In genomic region chr14:54231176-54231956, GRCm38 (mm10) we compare ENCODE assay signal across 15 mouse cellular contexts. TPM values are rescaled to one million over a fixed set of nuclear protein-coding genes. Genes with fewer than 3 reads are reported as not detected.
DNase-seq lines count a peak whose midpoint lies in the region; ATAC-seq and TF ChIP-seq lines count a peak whose summit lies in the region.
"Had no signal": no experiment of that assay in that cellular context is flagged by ENCODE, and none has a peak within 500 bp of the region (broad histone marks: within the 10 kb centered on the region; RNA-seq: fewer than 3 reads in every experiment).

No protein-coding gene starts in this region.

- H3K27me3 ChIP-seq in hindbrain, embryonic 13.5 days, result 0 out of 2 replicates have a peak, but pooled peaks cover 5% of the 10 kb centered on the region
- no peaks in the 10 kb centered on the region for H3K27me3 ChIP-seq in hindbrain, postnatal 0 days (ENCODE audit: insufficient read depth, low read length)
- no peaks in the 10 kb centered on the region for H3K27me3 ChIP-seq in spleen, adult 2 months (ENCODE audit: control insufficient read depth, insufficient read depth, low read length)

- TF ChIP-seq CTCF in hindbrain, postnatal 0 days (IDR thresholded peaks at IDR 0.05; ENCODE audit: low read depth), result no peak
- TF ChIP-seq CTCF in spleen, adult 2 months (IDR thresholded peaks at IDR 0.05; ENCODE audit: extremely low read depth, insufficient read depth, insufficient read length, insufficient replicate concordance), result no peak

- no peaks in the 10 kb centered on the region for H3K9me3 ChIP-seq in hindbrain, embryonic 13.5 days
- H3K9me3 ChIP-seq in hindbrain, postnatal 0 days (ENCODE audit: low read length), result no peaks in the 10 kb centered on the region
- H3K9me3 ChIP-seq: limb, embryonic 10.5 days had no signal

- no peak overlapping the region for H3K4me3 ChIP-seq in hindbrain, embryonic 13.5 days
- no peak overlapping the region for H3K4me3 ChIP-seq in hindbrain, postnatal 0 days (ENCODE audit: low read length)
- peak overlapping the region; percentile 36; the same call in 1 of the 2 replicates for H3K4me3 ChIP-seq in spleen, adult 2 months (ENCODE audit: extremely low read depth, insufficient read depth, insufficient read length)
- H3K4me3 ChIP-seq: limb, embryonic 10.5 days had no signal

- no peak overlapping the region for H3K9ac ChIP-seq in hindbrain, embryonic 13.5 days
- H3K9ac ChIP-seq in hindbrain, postnatal 0 days (replicated peaks; ENCODE audit: low read length), result no peak overlapping the region

- H3K4me2 ChIP-seq in hindbrain, embryonic 13.5 days, result no peak overlapping the region
- H3K4me2 ChIP-seq in hindbrain, postnatal 0 days (ENCODE audit: low read depth, low read length), result no peak overlapping the region

- DNase-seq in hindbrain, postnatal 0 days (ENCODE audit: low spot score), result no peak
- DNase-seq in B cell, adult 2 months, result peak; percentile 82 to 86
- peak; percentile 35 for DNase-seq in ZHBTc4 (ENCODE audit: low read depth, low spot score)
- peak; percentile 59 to 78 for DNase-seq in spleen, adult 2 months (ENCODE audit: low read depth in 1 of 2, low spot score in 2 of 2)
- DNase-seq in gastrocnemius, postnatal 14 days, result no peak
- DNase-seq in frontal cortex, postnatal 14 days (ENCODE audit: low spot score in 2 of 2), result no peak
- DNase-seq in left cerebral cortex, postnatal 4 days, result no peak
- DNase-seq: adrenal gland, adult 8-10 months; cerebellum, adult 8-10 months; right cerebral cortex, postnatal 4 days had no signal

- intact Hi-C loops in gastrocnemius, postnatal 14 days (cut with DNase I; ENCODE audit: low total_unique reads), result no loop called here
- intact Hi-C loops in left cerebral cortex, postnatal 4 days (cut with DNase I), result no loop called here

- H3K36me3 ChIP-seq in hindbrain, embryonic 13.5 days, result peaks cover 14% of the 10 kb centered on the region
- 0 out of 2 replicates have a peak, but pooled peaks cover 5% of the 10 kb centered on the region for H3K36me3 ChIP-seq in hindbrain, postnatal 0 days (ENCODE audit: insufficient read depth, low read length)
- no peaks in the 10 kb centered on the region; the same call in 1 of the 2 replicates for H3K36me3 ChIP-seq in spleen, adult 2 months (ENCODE audit: control insufficient read depth, insufficient read depth, low read length)

- WGBS in hindbrain, embryonic 13.5 days, result 86% methylated on average over 21 of the region's 21 CpGs
- WGBS in hindbrain, postnatal 0 days, result 87% methylated on average over 21 of the region's 21 CpGs
- WGBS in spleen, adult 2 months, result 24% methylated on average over 21 of the region's 21 CpGs

- H3K27ac ChIP-seq in hindbrain, embryonic 13.5 days, result peak overlapping the region; percentile 62; the same call in 1 of the 2 replicates
- H3K27ac ChIP-seq in hindbrain, postnatal 0 days, result no peak overlapping the region
- H3K27ac ChIP-seq in spleen, adult 2 months (ENCODE audit: insufficient read depth, low read length), result peak overlapping the region; percentile 97
- H3K27ac ChIP-seq: limb, embryonic 10.5 days had no signal

- H3K4me1 ChIP-seq in hindbrain, embryonic 13.5 days (replicated peaks), result peaks cover 54% of the 10 kb centered on the region
- peaks cover 4% of the 10 kb centered on the region; the same call in 1 of the 2 replicates for H3K4me1 ChIP-seq in hindbrain, postnatal 0 days (ENCODE audit: insufficient read depth, low read length)
- H3K4me1 ChIP-seq in spleen, adult 2 months (ENCODE audit: control insufficient read depth, insufficient read depth, insufficient read length), result peaks cover 37% of the 10 kb centered on the region

- ATAC-seq in hindbrain, embryonic 13.5 days (ENCODE audit: low FRiP score), result no peak
- ATAC-seq in hindbrain, postnatal 0 days, result no peak

- no peak; the same call in 1 of the 2 replicates for TF ChIP-seq POLR2A in spleen, adult 2 months (IDR thresholded peaks at IDR 0.05; ENCODE audit: low read depth, low read length)

RNA-seq across cellular contexts. Expression of gene Dad1, which starts 22.5 kb away (rescaled TPM):
- 343 and 348 TPM in 2 replicates for polyA plus RNA-seq in hindbrain, embryonic 13.5 days (2015; fragmentation: Nextera tagmentation; extraction: Ambion mirVana)
- total RNA-seq in hindbrain, postnatal 0 days (2014; rRNA removed), result 189 and 321 TPM in 2 replicates
- polyA plus RNA-seq in hindbrain, postnatal 0 days (2015; fragmentation: Nextera tagmentation; extraction: Ambion mirVana), result 406 and 407 TPM in 2 replicates
- 309 and 372 TPM in 2 replicates for polyA plus RNA-seq in spleen, adult 2 months (2012; rRNA removed)
- 10 to 100 TPM; 67.4 to 70.3 TPM for total RNA-seq in gastrocnemius, postnatal 14 days (2021)
- 100 to 1,000 TPM; 103 to 114 TPM for total RNA-seq in left cerebral cortex, postnatal 4 days (2021)

RNA-seq across cellular contexts. Expression of gene Abhd4, which starts 22.6 kb away (rescaled TPM):
- 58.2 and 58.7 TPM in 2 replicates for polyA plus RNA-seq in hindbrain, embryonic 13.5 days (2015; fragmentation: Nextera tagmentation; extraction: Ambion mirVana)
- 105 and 126 TPM in 2 replicates for total RNA-seq in hindbrain, postnatal 0 days (2014; rRNA removed)
- polyA plus RNA-seq in hindbrain, postnatal 0 days (2015; fragmentation: Nextera tagmentation; extraction: Ambion mirVana), result 76.9 and 82.7 TPM in 2 replicates
- polyA plus RNA-seq in spleen, adult 2 months (2012; rRNA removed), result 17.9 and 23.4 TPM in 2 replicates
- total RNA-seq in gastrocnemius, postnatal 14 days (2021), result 10 to 100 TPM; 18.4 to 19.9 TPM
- 10 to 100 TPM; 37.1 to 38.9 TPM for total RNA-seq in left cerebral cortex, postnatal 4 days (2021)

RNA-seq across cellular contexts. Expression of gene Olfr49, which starts 53.4 kb away (rescaled TPM):
- polyA plus RNA-seq in hindbrain, embryonic 13.5 days (2015; fragmentation: Nextera tagmentation; extraction: Ambion mirVana), result not detected in 2 replicates
- total RNA-seq in hindbrain, postnatal 0 days (2014; rRNA removed), result not detected in 2 replicates
- 0.05 TPM in 1 of 2 replicates, not detected in the other for polyA plus RNA-seq in hindbrain, postnatal 0 days (2015; fragmentation: Nextera tagmentation; extraction: Ambion mirVana)
- polyA plus RNA-seq in spleen, adult 2 months (2012; rRNA removed), result not detected in 2 replicates
- not detected for total RNA-seq in gastrocnemius, postnatal 14 days (2021)
- total RNA-seq in left cerebral cortex, postnatal 4 days (2021), result not detected
- polyA plus RNA-seq: frontal cortex, adult 2 months; heart, embryonic 16.5 days; kidney, embryonic 14.5 days; limb, embryonic 10.5 days had no signal

Comparison
In these comparisons a context has a peak if more than half of its experiments do, and no peak if none do; other contexts are left out.
1. DNase-seq: peak in B cell, adult 2 months (2 of 2), ZHBTc4 (single experiment) and spleen, adult 2 months (2 of 2); none in hindbrain, postnatal 0 days (single experiment), gastrocnemius, postnatal 14 days (single experiment), frontal cortex, postnatal 14 days (0 of 2) and left cerebral cortex, postnatal 4 days (single experiment).